Mouse (Mus musculus) forebrain, embryonic 15.5 days (tissue): ENCODE results near the gene Fblim1. TPM values are rescaled to one million over a fixed set of nuclear protein-coding genes. Genes with fewer than 3 reads are reported as not detected.

ENCODE experiments used
- ATAC-seq: fragments of 200-750 bp; cut with Nextera tagmentation; replicated peaks from 2 replicates; pipeline ENCODE4 v1.8.0; 2017; ENCODE audit warnings: mild to moderate bottlenecking, moderate TSS enrichment, moderate library complexity
- H3K27ac ChIP-seq: fragments of 300-500 bp; sonication (generic); replicated peaks from 2 replicates; pipeline ENCODE4 v1.5.1; 2015; ENCODE audit warnings: mild to moderate bottlenecking, inconsistent platforms
- H3K27me3 ChIP-seq: fragments of 300-500 bp; sonication (generic); 2 replicates; pipeline ENCODE4 v1.6.1; 2015; ENCODE audit warnings: inconsistent platforms
- H3K36me3 ChIP-seq: fragments of 300-500 bp; sonication (generic); 2 replicates; pipeline ENCODE4 v1.6.1; 2015; ENCODE audit warnings: mild to moderate bottlenecking, inconsistent platforms
- H3K4me1 ChIP-seq: fragments of 300-500 bp; sonication (generic); 2 replicates; pipeline ENCODE4 v1.6.1; 2015; ENCODE audit warnings: inconsistent platforms
- H3K4me2 ChIP-seq: fragments of 300-500 bp; sonication (generic); replicated peaks from 2 replicates; pipeline ENCODE4 v1.6.1; 2015; ENCODE audit warnings: mild to moderate bottlenecking, inconsistent platforms
- H3K4me3 ChIP-seq: fragments of 300-500 bp; sonication (generic); 2 replicates; pipeline ENCODE4 v1.5.1; 2015; ENCODE audit warnings: mild to moderate bottlenecking, inconsistent platforms
- H3K9ac ChIP-seq: fragments of 300-500 bp; sonication (generic); replicated peaks from 2 replicates; pipeline ENCODE4 v1.6.1; 2015; ENCODE audit warnings: mild to moderate bottlenecking, inconsistent platforms
- H3K9me3 ChIP-seq: fragments of 300-500 bp; sonication (generic); 2 replicates; pipeline ENCODE4 v1.6.1; 2016; ENCODE audit warnings: inconsistent platforms
- WGBS: fragments of 180-500 bp; shearing (Covaris S2); methylation state at CpG from one replicate; pipeline ENCODE4 v1.1.7; 2015; ENCODE audit warnings: mixed read lengths; 5-methylcytosine and 5-hydroxymethylcytosine counted together
- polyA plus RNA-seq: library from polyadenylated mRNA; unstranded; fragments of >200 nt; fragmentation: Nextera tagmentation; extraction: Ambion mirVana; gene quantifications from 2 replicates; pipeline ENCODE4 v1.2.1, GENCODE M21; 2015

The Fblim1 gene
- polyA plus RNA-seq, 1 experiment from 2014 or later = 17.4 TPM

DNA sequence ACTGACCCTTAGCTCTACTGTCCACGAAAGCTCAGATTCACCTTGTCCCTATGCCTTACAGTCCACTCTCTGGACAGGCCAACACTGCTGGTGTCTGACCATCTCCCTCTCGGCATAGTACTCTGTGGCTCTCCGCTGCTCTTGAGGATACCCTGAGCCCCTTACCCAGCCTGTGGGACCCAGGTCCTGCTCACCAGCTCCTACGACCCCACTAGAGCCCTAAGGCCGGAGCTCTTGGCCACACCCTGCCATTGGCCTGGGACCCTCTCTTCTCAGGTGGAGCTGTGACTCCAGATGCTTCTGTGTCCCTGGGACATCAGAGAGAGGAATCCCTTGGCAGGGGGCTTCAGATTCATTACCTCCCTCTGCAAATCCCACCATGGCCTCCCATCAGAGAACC, 475 bp downstream of the Fblim1 start:
- no peaks in the 10 kb centered on the region for H3K36me3 ChIP-seq
- H3K4me3 ChIP-seq = no peak overlapping the region
- H3K9ac ChIP-seq = no peak overlapping the region
- 94% methylated on average over 5 of the region's 5 CpGs for WGBS
- H3K4me2 ChIP-seq = no peak overlapping the region
- H3K4me1 ChIP-seq = no peaks in the 10 kb centered on the region
- no peak overlapping the region for H3K27ac ChIP-seq
- ATAC-seq = no peak
- H3K27me3 ChIP-seq = 0 out of 2 replicates have a peak, but pooled peaks cover under 1% of the 10 kb centered on the region
- no peaks in the 10 kb centered on the region for H3K9me3 ChIP-seq

DNA sequence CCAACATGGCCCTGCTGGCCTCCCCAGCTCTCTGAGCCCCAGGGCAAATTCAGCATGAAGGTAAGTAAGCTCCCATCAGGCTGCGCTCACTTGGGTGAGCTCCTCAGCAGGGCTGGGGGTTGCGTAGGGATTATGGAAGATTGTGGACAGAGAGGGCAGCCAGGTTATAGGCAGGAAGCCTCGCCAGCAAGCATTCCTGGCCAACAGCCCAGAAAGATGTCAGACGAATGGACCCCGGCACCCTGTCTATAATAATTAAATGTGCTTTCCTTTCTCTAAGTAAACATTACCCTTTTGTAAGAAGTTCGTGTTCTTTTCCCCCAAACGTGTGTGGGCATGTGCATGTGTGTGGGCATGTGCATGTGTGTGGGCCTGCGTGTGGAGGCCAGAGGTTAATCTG, 1.4 kb downstream of the Fblim1 start:
- WGBS = 55% methylated on average over 8 of the region's 8 CpGs
- H3K27me3 ChIP-seq = peaks cover 10% of the 10 kb centered on the region
- H3K36me3 ChIP-seq = no peaks in the 10 kb centered on the region
- peaks cover 5% of the 10 kb centered on the region; the same call in 1 of the 2 replicates for H3K4me1 ChIP-seq
- H3K4me3 ChIP-seq = no peak overlapping the region
- no peak overlapping the region for H3K4me2 ChIP-seq
- ATAC-seq = no peak
- H3K9ac ChIP-seq = no peak overlapping the region
- H3K27ac ChIP-seq = no peak overlapping the region
- H3K9me3 ChIP-seq = no peaks in the 10 kb centered on the region

DNA sequence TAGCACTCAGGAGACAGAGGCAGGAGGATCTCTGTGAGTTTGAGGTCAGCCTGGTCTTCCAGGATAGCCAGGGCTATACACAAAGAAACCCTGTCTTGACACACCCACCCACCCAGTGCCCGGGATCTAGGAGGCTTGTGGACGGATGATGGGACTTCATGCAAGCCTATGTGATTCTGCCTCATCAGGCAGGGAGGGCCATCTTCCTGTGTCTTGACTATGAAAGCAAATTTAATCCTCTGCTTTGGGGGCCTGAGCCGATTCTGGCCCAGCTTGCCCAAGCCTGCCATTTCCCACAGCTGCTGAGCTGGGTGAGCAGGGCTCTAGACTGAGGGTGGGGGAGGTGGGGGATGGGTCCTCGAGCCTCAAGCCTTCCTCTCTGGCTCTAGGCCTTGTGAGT, 2.0 kb downstream of the Fblim1 start:
- 72% methylated on average over 4 of the region's 4 CpGs for WGBS
- Histone ChIP-seq H3K4me2 (no peak overlapping the region), H3K4me1 (peaks cover 11% of the 10 kb centered on the region), H3K36me3 (no peaks in the 10 kb centered on the region), H3K4me3 (no peak overlapping the region), H3K9ac (no peak overlapping the region), H3K27ac (no peak overlapping the region), H3K9me3 (no peaks in the 10 kb centered on the region), H3K27me3 (peaks cover 16% of the 10 kb centered on the region)
- no peak for ATAC-seq

DNA sequence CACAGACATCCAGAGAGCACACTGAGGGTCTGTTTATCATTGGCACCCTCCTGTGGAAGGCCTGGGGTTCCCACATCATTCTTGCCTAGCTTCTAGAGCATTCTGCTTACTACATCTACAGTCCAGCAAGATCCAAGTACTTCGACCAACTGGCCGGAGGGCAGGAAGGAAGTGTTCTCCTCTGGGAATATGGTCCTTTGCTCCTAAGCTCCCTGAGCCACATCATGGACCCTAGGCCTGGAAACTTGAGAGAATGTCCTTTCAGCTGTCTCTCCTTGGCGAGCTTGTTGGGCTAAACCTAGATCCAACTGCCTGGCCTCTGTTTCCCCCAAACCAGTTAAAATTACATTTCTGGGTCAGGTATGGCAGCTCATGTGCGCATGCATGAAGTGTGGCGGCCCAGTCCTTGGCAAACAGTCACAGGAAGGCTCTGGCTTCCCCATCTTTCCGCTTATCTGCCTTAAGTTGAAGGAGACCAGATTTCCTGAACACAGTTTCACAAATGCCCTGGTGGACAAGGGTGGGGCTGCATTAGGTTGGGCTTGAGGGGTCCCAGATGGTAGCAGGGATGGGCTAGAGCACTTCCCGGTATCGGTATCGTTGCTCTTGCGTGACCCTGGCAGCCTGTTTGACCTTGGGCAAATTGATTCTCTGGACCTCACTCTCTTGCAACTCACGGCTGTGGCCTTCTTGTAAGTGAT, 3.2 kb downstream of the Fblim1 start:
- no peak overlapping the region for H3K4me2 ChIP-seq
- no peak overlapping the region for H3K4me3 ChIP-seq
- no peak overlapping the region for H3K9ac ChIP-seq
- ATAC-seq = no peak
- 88% methylated on average over 11 of the region's 11 CpGs for WGBS
- peaks cover 18% of the 10 kb centered on the region for H3K4me1 ChIP-seq
- no peaks in the 10 kb centered on the region for H3K9me3 ChIP-seq
- H3K27ac ChIP-seq = no peak overlapping the region
- H3K27me3 ChIP-seq = peaks cover 25% of the 10 kb centered on the region
- no peaks in the 10 kb centered on the region for H3K36me3 ChIP-seq

DNA sequence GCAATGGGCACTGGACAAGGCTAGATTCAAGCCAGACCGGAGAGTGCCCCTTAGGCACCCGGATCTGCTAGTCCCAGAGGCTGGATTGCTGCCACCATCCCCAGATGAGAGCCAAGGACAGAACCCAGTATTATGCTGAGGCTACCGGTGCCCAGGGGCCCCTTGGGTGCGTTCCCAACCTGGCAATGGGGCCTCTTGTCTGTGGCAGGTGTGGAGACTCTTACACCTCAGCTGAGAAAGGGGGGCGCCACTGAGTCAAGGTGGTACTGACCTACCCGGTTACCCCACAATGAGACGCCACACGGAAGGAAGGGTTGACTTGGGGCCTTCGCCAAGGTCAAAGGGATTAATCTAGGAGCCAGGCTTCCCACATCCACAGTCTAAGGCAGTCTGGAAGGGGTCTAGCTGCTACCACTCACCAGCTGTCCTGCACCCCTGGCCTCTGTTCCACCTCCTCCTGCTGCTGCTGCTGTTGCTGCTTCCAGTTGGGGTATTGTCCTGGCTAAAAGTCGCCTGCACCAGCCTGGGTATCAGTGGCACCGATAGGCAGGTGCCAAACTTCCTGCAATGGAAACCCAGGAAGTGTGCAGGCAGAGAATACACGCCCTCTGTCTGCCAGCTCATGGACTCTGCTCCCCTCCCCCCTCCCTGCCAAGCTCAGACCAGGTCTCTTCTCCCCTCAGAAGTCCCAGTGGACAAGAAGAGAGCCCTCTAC, 4.6 kb downstream of the Fblim1 start:
- Histone ChIP-seq H3K9ac (no peak overlapping the region), H3K36me3 (no peaks in the 10 kb centered on the region), H3K27ac (no peak overlapping the region), H3K4me3 (no peak overlapping the region), H3K27me3 (peaks cover 25% of the 10 kb centered on the region), H3K4me1 (peaks cover 18% of the 10 kb centered on the region), H3K9me3 (no peaks in the 10 kb centered on the region), H3K4me2 (no peak overlapping the region)
- no peak for ATAC-seq
- 66% methylated on average over 12 of the region's 12 CpGs for WGBS

DNA sequence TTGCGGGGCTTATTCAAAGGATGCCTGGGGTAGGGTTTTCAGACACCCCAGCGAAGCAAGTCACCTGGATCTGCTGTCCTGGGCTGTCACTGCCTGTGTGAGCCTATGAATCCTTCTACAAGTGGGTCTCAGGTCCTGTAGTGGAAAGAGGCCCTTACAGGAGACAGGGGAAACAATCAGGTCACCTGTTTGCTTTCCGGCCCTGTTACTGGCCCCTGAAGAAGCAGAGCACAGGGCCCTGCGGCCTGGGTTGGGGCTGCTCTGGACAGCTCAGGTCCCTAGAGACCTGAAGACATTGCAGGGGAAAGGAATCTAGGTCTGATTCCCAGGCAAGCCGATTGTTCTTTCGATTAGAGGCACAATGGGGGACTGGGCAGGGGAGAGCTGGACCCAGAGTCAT, 5.5 kb downstream of the Fblim1 start:
- Histone ChIP-seq H3K4me3 (no peak overlapping the region), H3K36me3 (no peaks in the 10 kb centered on the region), H3K27ac (no peak overlapping the region), H3K27me3 (peaks cover 25% of the 10 kb centered on the region), H3K9ac (no peak overlapping the region), H3K4me1 (peaks cover 18% of the 10 kb centered on the region), H3K4me2 (peak overlapping the region; percentile 91; the same call in 1 of the 2 replicates), H3K9me3 (no peaks in the 10 kb centered on the region)
- ATAC-seq = peak; percentile 18; the same call in 1 of the 2 replicates
- WGBS = 22% methylated on average over 6 of the region's 6 CpGs

DNA sequence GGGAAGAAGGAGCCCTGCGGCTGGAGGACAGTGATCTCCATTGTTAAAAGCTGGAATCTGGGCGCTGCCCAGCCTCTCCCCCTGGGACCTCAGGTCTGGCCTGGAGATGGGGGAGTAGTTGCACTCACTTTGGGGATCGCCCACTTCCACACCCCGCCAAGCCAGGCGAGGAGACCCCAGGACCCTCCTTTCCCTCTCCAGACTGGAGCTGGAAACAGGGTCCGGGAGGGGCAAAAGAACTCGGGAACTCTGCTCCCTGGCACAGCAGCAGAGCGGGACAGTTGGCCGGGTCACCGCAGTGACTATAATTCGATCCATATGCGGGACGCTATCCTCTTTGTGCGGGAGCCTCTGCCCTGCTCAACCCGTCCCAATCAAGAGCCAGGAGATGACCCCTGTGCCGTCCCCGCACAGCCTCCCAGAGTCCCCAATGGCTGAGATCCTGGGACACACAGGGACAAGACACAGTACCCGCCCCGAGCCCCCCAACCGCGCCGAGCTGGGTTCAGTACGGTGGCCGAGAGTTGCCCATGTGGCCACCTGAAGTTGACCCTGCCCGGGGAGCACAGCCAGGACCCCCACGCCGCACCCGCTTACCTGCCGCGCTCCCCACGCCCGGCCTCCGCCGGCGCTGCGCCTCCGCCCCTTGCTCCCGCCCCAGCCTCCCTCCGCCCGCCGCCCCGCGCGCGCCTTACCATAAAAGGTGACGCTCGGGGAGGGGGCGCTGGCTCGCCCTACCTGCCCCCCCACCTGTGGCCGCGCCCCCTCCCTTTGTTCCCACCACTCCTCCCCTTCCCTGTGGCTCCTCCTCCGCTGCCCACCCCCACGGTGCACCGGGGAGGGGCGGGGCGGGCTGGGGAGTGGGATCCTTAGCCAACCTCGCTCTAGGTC, 6.4 kb downstream of the Fblim1 start:
- ATAC-seq = peak; percentile 18; the same call in 1 of the 2 replicates

DNA sequence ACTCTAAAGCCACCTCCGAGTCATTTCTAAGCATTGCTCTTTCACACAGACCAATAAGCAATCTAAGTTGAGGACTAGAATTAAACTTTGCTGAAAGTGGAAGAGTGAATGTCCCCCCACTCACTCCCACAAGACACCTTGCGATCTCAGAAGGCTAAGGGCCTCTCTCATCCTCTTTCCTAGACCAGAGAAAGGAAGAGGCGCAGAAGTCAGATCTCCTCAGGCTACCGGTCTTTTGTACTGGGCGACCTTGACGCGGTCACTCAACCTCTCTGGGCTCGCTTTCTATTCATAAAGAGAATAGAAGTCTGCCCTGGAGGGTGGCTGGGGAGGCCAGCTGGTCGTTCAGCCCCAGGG, 7.0 kb downstream of the Fblim1 start:
- Histone ChIP-seq H3K4me1 (peaks cover 18% of the 10 kb centered on the region), H3K27me3 (peaks cover 25% of the 10 kb centered on the region), H3K4me3 (peak overlapping the region; percentile 57), H3K36me3 (no peaks in the 10 kb centered on the region), H3K4me2 (peak overlapping the region; percentile 91), H3K9ac (peak overlapping the region; percentile 63), H3K27ac (no peak overlapping the region), H3K9me3 (no peaks in the 10 kb centered on the region)
- 5% methylated on average over 9 of the region's 9 CpGs for WGBS
- no peak for ATAC-seq

More for the DNA sequence above, 6.4 kb downstream of the Fblim1 start:
- peak overlapping the region; percentile 63 for H3K9ac ChIP-seq
- 2% methylated on average over 42 of the region's 57 CpGs for WGBS
- peaks cover 18% of the 10 kb centered on the region for H3K4me1 ChIP-seq
- H3K27me3 ChIP-seq = peaks cover 25% of the 10 kb centered on the region
- peak overlapping the region; percentile 91 for H3K4me2 ChIP-seq
- no peaks in the 10 kb centered on the region for H3K36me3 ChIP-seq
- peak overlapping the region; percentile 57 for H3K4me3 ChIP-seq
- H3K27ac ChIP-seq = no peak overlapping the region
- H3K9me3 ChIP-seq = no peaks in the 10 kb centered on the region

DNA sequence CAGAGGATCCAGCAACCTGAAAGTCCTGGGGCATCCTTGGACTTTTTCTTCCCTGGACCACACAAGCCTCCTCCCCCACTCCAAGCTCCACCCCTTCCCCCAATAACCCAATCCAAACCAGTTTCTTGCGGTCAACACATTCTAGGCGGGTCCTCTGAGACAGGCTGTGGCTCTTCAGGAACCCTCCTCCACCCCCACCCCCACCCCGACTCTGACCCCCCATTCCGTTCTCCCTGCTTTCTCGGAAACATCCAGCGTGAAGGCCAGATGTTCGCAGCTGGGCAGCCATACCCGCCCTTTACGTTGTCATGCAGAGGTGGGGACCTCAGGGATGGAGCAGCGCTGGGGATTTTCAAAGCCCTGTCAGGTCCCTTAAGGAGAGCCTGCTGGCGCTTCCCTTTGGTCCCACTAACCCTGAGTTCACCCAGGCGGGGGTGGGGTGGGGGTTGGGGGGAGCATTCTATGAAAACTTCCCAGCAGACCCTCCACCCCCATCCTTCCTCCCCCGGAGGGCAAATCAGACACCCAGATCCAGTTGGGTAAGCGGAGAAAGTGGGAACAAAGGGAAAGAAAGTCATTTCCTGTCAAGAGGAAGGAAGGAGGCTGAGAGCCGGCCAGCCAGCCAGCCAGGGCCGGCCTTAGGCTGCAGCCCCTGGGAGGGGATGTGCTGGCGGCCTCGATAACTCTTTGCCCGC, 7.5 kb downstream of the Fblim1 start:
- H3K4me3 ChIP-seq = peak overlapping the region; percentile 57
- peaks cover 25% of the 10 kb centered on the region for H3K27me3 ChIP-seq
- no peaks in the 10 kb centered on the region for H3K36me3 ChIP-seq
- WGBS = 3% methylated on average over 19 of the region's 19 CpGs
- H3K27ac ChIP-seq = no peak overlapping the region
- peaks cover 18% of the 10 kb centered on the region for H3K4me1 ChIP-seq
- ATAC-seq = no peak
- H3K9ac ChIP-seq = peak overlapping the region; percentile 16; the same call in 1 of the 2 replicates
- H3K9me3 ChIP-seq = no peaks in the 10 kb centered on the region
- peak overlapping the region; percentile 91 for H3K4me2 ChIP-seq

DNA sequence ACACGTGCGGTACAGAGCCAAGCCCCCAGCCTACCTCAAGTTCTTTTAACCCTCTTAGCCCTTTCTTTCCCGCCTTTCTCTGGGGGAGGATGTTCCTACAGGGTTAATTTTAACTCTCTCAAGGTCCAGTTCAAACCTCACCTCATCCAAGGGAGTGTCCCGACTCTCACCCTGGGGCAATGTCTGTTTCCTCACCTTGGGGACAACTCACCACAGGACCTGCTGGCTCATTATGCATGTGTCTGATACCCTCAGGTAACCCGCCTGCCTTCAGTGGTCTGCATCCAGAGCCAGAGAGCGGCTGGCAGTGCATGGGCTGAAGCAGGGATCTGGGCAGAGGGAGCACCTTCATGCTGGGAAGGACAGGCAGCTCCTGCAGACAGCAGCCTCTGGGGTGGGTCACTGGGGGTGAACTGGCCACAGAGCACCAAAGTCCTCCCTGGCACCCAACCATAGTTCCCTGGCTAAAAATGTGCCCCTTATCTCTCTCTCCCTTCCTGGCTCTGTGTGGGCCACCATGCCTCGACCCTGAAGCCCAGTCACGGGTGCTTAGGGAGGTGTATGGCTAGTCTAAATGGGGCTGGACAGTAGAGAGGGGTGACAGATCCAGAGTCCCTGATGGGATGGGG, 9.1 kb downstream of the Fblim1 start:
- H3K9me3 ChIP-seq = no peaks in the 10 kb centered on the region
- ATAC-seq = no peak
- WGBS = 86% methylated on average over 8 of the region's 8 CpGs
- H3K36me3 ChIP-seq = no peaks in the 10 kb centered on the region
- H3K9ac ChIP-seq = no peak overlapping the region
- no peak overlapping the region for H3K4me2 ChIP-seq
- H3K4me3 ChIP-seq = no peak overlapping the region
- H3K4me1 ChIP-seq = peaks cover 18% of the 10 kb centered on the region
- H3K27ac ChIP-seq = no peak overlapping the region
- H3K27me3 ChIP-seq = peaks cover 25% of the 10 kb centered on the region

DNA sequence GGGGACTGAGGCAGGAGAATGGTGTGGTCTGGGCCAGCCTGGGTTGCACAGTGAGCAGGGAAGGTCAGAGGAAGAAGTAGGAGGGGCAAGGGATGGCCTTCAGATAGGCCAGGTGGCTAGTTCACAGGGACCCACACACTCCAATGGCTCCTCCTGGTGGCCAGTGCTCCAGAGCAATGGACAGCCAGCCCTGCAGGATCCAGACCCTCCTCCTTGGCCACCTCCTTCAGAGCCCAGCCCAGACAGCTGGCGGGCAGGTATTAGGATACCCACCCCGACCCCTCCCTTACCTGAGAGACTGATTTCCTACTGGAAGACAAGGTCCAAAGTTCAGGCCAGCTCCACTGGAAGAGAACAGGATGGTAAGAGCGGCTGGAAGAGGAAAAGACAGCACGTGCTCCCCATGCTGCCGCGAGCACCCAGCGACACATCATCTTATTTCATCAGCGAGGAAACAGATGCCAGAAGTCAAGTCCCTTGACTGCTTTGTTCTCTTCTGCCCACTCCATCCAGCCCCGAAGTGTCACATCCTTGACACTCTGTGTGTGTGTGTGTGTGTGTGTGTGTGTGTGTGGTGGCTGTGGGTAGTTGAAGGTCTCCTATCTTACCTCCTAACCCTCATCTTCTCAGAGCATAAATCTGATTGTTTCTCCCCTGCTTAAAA, 10.2 kb downstream of the Fblim1 start:
- Histone ChIP-seq H3K4me3 (no peak overlapping the region), H3K4me1 (peaks cover 18% of the 10 kb centered on the region), H3K27ac (no peak overlapping the region), H3K9me3 (no peaks in the 10 kb centered on the region), H3K9ac (no peak overlapping the region), H3K4me2 (no peak overlapping the region), H3K27me3 (peaks cover 25% of the 10 kb centered on the region), H3K36me3 (no peaks in the 10 kb centered on the region)
- 78% methylated on average over 9 of the region's 9 CpGs for WGBS
- no peak for ATAC-seq
